ENCODE assay signal across 8 mouse cellular contexts in the genomic region with DNA sequence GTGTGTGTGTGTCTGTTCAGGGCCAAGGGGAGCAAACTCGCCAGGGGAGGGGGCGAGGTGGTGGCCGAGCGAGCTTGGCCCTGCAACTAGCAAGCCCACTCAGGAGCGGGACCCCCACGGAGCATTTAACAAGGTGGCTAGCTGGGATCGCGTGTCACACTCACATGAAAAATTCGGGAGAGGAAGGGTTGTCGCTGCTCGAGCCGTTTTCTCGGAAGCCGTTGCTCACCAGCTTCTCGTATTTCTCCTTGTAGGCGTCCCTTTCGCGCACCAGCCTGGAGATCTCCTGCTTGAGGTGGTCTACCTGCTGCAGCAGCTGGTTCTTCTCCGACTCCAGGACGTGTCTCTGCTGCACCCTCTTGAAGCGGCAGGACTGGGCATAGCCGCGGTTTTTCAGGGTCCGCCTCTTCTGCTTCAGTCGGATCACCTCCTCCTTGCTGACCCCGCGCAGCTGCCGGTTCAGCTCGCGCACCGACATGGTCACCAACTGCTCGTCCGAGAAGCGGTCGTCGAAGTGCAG. TPM values are rescaled to one million over a fixed set of nuclear protein-coding genes. Genes with fewer than 3 reads are reported as not detected.
DNase-seq lines count a peak whose midpoint lies in the region; ATAC-seq lines count a peak whose summit lies in the region.

No protein-coding gene starts in this region.

- peak overlapping the region; percentile 89 for H3K27ac ChIP-seq in forebrain, embryonic 15.5 days (replicated peaks)
- peak overlapping the region; percentile 82; the same call in 1 of the 2 replicates for H3K27ac ChIP-seq in hindbrain, embryonic 11.5 days (ENCODE audit: low read depth, low read length)
- peak overlapping the region; percentile 82; the same call in 1 of the 2 replicates for H3K27ac ChIP-seq in limb, embryonic 10.5 days
- H3K27ac ChIP-seq in midbrain, embryonic 11.5 days (ENCODE audit: low read depth, low read length): no peak overlapping the region

- H3K9me3 ChIP-seq in forebrain, embryonic 15.5 days: no peaks in the 10 kb centered on the region
- H3K9me3 ChIP-seq in hindbrain, embryonic 11.5 days (ENCODE audit: control insufficient read depth, low read length): no peaks in the 10 kb centered on the region
- no peaks in the 10 kb centered on the region for H3K9me3 ChIP-seq in limb, embryonic 10.5 days (replicated peaks)
- no peaks in the 10 kb centered on the region for H3K9me3 ChIP-seq in midbrain, embryonic 11.5 days (ENCODE audit: control insufficient read depth, low read length)

- peak overlapping the region; percentile 98 for H3K4me2 ChIP-seq in forebrain, embryonic 15.5 days (replicated peaks)
- peak overlapping the region; percentile 86 for H3K4me2 ChIP-seq in hindbrain, embryonic 11.5 days (replicated peaks; ENCODE audit: low read depth, low read length)
- peak overlapping the region; percentile 79 for H3K4me2 ChIP-seq in midbrain, embryonic 11.5 days

- no peaks in the 10 kb centered on the region for H3K36me3 ChIP-seq in forebrain, embryonic 15.5 days
- H3K36me3 ChIP-seq in hindbrain, embryonic 11.5 days (ENCODE audit: control insufficient read depth, insufficient read depth, low read length): no peaks in the 10 kb centered on the region
- H3K36me3 ChIP-seq in limb, embryonic 10.5 days: no peaks in the 10 kb centered on the region
- no peaks in the 10 kb centered on the region for H3K36me3 ChIP-seq in midbrain, embryonic 11.5 days (ENCODE audit: control insufficient read depth, insufficient read depth, low read length)

- under 1% methylated on average over 36 of the region's 36 CpGs for WGBS in forebrain, embryonic 15.5 days
- under 1% methylated on average over 35 of the region's 36 CpGs for WGBS in hindbrain, embryonic 11.5 days
- WGBS in limb, embryonic 10.5 days: under 1% methylated on average over 36 of the region's 36 CpGs
- under 1% methylated on average over 32 of the region's 36 CpGs for WGBS in midbrain, embryonic 11.5 days

- peak overlapping the region; percentile 70 for H3K9ac ChIP-seq in forebrain, embryonic 15.5 days (replicated peaks)
- peak overlapping the region; percentile 71 for H3K9ac ChIP-seq in hindbrain, embryonic 11.5 days (ENCODE audit: low read depth, low read length)
- peak overlapping the region; percentile 59 for H3K9ac ChIP-seq in midbrain, embryonic 11.5 days (ENCODE audit: low read length)

- peaks cover 36% of the 10 kb centered on the region for H3K27me3 ChIP-seq in forebrain, embryonic 15.5 days
- no peaks in the 10 kb centered on the region for H3K27me3 ChIP-seq in hindbrain, embryonic 11.5 days (ENCODE audit: control insufficient read depth, insufficient read depth, low read length)
- H3K27me3 ChIP-seq in limb, embryonic 10.5 days (ENCODE audit: low read depth, poor library complexity, severe bottlenecking): peaks cover 29% of the 10 kb centered on the region
- H3K27me3 ChIP-seq in midbrain, embryonic 11.5 days (ENCODE audit: control insufficient read depth, insufficient read depth, low read length): peaks cover 7% of the 10 kb centered on the region

- peaks cover 38% of the 10 kb centered on the region for H3K4me1 ChIP-seq in forebrain, embryonic 15.5 days
- no peaks in the 10 kb centered on the region for H3K4me1 ChIP-seq in hindbrain, embryonic 11.5 days (replicated peaks; ENCODE audit: control insufficient read depth, insufficient read depth, low read length)
- peaks cover 34% of the 10 kb centered on the region for H3K4me1 ChIP-seq in limb, embryonic 10.5 days
- H3K4me1 ChIP-seq in midbrain, embryonic 11.5 days (ENCODE audit: control insufficient read depth, insufficient read depth, low read length): peaks cover 22% of the 10 kb centered on the region

- ATAC-seq in forebrain, embryonic 15.5 days (replicated peaks): no peak
- ATAC-seq in hindbrain, embryonic 11.5 days (ENCODE audit: low FRiP score): no peak
- no peak for ATAC-seq in midbrain, embryonic 11.5 days (ENCODE audit: low FRiP score)

- DNase-seq in NIH3T3 (ENCODE audit: low read depth): peak; percentile 23
- peak; percentile 81 for DNase-seq in brain, adult 2 months (ENCODE audit: low read depth, low spot score)
- peak; percentile 70 for DNase-seq in hindbrain, embryonic 11.5 days (ENCODE audit: low spot score)
- DNase-seq in limb, embryonic 10.5 days (ENCODE audit: low spot score): peak; percentile 72
- DNase-seq in midbrain, embryonic 11.5 days (ENCODE audit: low spot score, missing footprints): peak; percentile 91
- peak; percentile 29 for DNase-seq in right cerebral cortex, postnatal 4 days
- no peak for DNase-seq in c-Kit-positive CD71-positive TER-119-positive erythroid progenitor cells, embryonic 14.5 days (ENCODE audit: low spot score)

- H3K4me3 ChIP-seq in forebrain, embryonic 15.5 days: peak overlapping the region; percentile 77
- H3K4me3 ChIP-seq in hindbrain, embryonic 11.5 days (ENCODE audit: low read depth, low read length): peak overlapping the region; percentile 60
- H3K4me3 ChIP-seq in limb, embryonic 10.5 days: peak overlapping the region; percentile 73
- peak overlapping the region; percentile 55 for H3K4me3 ChIP-seq in midbrain, embryonic 11.5 days (ENCODE audit: low read depth, low read length)

RNA-seq across cellular contexts. Expression of a gene that starts 1.9 kb away (rescaled TPM):
- polyA plus RNA-seq in forebrain, embryonic 15.5 days (2015; fragmentation: Nextera tagmentation; extraction: Ambion mirVana): 4.8 and 5.8 TPM in 2 replicates
- 5.5 and 7.5 TPM in 2 replicates for polyA plus RNA-seq in hindbrain, embryonic 11.5 days (2014; fragmentation: Nextera tagmentation; extraction: Ambion mirVana)
- polyA plus RNA-seq in limb, embryonic 10.5 days (2016; fragmentation: Nextera tagmentation; extraction: Ambion mirVana): 0.58 and 0.98 TPM in 2 replicates
- 4.2 and 4.7 TPM in 2 replicates for polyA plus RNA-seq in midbrain, embryonic 11.5 days (2014; fragmentation: Nextera tagmentation; extraction: Ambion mirVana)
